Mouse (Mus musculus): ENCODE results near the gene Sec24a.
"Not testable (repeated sequence)": the region's sequence is repeated elsewhere in the genome, so short reads cannot be mapped to it uniquely, and the experiment has no call there.

Sec24a gene

GRCm38 (mm10) chr11:51763213-51763907 lies at the start of gene Sec24a, which contains the start of gene Sar1b:
Gene Sec24a (minus strand): TSS chr11:51763634.
Gene Sar1b (plus strand): TSS chr11:51763687.
- peak; percentile 88 for DNase-seq (ENCODE audit: inconsistent ontology term)

GRCm38 (mm10) chr11:51812022-51812546 lies 48.6 kb upstream of the Sec24a start:
- no peak for DNase-seq (ENCODE audit: inconsistent ontology term)

- DNase-seq (ENCODE audit: inconsistent ontology term): no peak
Measured at GRCm38 (mm10) chr11:51811230-51811629, 47.8 kb upstream of the Sec24a start.

GRCm38 (mm10) chr11:51809632-51810224 lies 46.3 kb upstream of the Sec24a start:
- peak; percentile 74 for DNase-seq (ENCODE audit: inconsistent ontology term)

- peak; percentile 77 for DNase-seq (ENCODE audit: inconsistent ontology term)
Measured at GRCm38 (mm10) chr11:51807108-51807879, 43.9 kb upstream of the Sec24a start.

GRCm38 (mm10) chr11:51805221-51805981 lies 42.0 kb upstream of the Sec24a start:
- DNase-seq (ENCODE audit: inconsistent ontology term): peak; percentile 59

GRCm38 (mm10) chr11:51800634-51801325 lies 37.3 kb upstream of the Sec24a start:
- no peak for DNase-seq (ENCODE audit: inconsistent ontology term)

GRCm38 (mm10) chr11:51796272-51796671 lies 32.8 kb upstream of the Sec24a start:
- peak; percentile 25 for DNase-seq (ENCODE audit: inconsistent ontology term)

- DNase-seq (ENCODE audit: inconsistent ontology term): no peak
Measured at GRCm38 (mm10) chr11:51790662-51791061, 27.2 kb upstream of the Sec24a start.

GRCm38 (mm10) chr11:51789735-51790134 lies 26.3 kb upstream of the Sec24a start:
- DNase-seq (ENCODE audit: inconsistent ontology term): not testable (repeated sequence)

- no peak for DNase-seq (ENCODE audit: inconsistent ontology term)
Measured at GRCm38 (mm10) chr11:51785926-51786325, 22.5 kb upstream of the Sec24a start.

- DNase-seq (ENCODE audit: inconsistent ontology term): no peak
Measured at GRCm38 (mm10) chr11:51782721-51783120, 19.3 kb upstream of the Sec24a start.

- no peak for DNase-seq (ENCODE audit: inconsistent ontology term)
Measured at GRCm38 (mm10) chr11:51780773-51781267, 17.4 kb upstream of the Sec24a start.

- DNase-seq (ENCODE audit: inconsistent ontology term): no peak
Measured at GRCm38 (mm10) chr11:51777478-51777877, 14.0 kb upstream of the Sec24a start.

GRCm38 (mm10) chr11:51775507-51775906 lies 12.1 kb upstream of the Sec24a start:
- DNase-seq (ENCODE audit: inconsistent ontology term): no peak

- no peak for DNase-seq (ENCODE audit: inconsistent ontology term)
Measured at GRCm38 (mm10) chr11:51768296-51768695, 4.9 kb upstream of the Sec24a start.

- DNase-seq (ENCODE audit: inconsistent ontology term): no peak
Measured at GRCm38 (mm10) chr11:51767579-51768220, 4.3 kb upstream of the Sec24a start.

GRCm38 (mm10) chr11:51764816-51765215 lies 1.4 kb upstream of the Sec24a start:
- no peak for DNase-seq (ENCODE audit: inconsistent ontology term)

GRCm38 (mm10) chr11:51763955-51764354 lies 521 bp upstream of the Sec24a start:
- DNase-seq (ENCODE audit: inconsistent ontology term): no peak

- DNase-seq (ENCODE audit: inconsistent ontology term): no peak
Measured at GRCm38 (mm10) chr11:51761241-51761640, 2.2 kb downstream of the Sec24a start.

Measured in Muller cell, postnatal 12 days (primary cell).